16 mouse cellular contexts compared by ENCODE assay signal in the genomic region with DNA sequence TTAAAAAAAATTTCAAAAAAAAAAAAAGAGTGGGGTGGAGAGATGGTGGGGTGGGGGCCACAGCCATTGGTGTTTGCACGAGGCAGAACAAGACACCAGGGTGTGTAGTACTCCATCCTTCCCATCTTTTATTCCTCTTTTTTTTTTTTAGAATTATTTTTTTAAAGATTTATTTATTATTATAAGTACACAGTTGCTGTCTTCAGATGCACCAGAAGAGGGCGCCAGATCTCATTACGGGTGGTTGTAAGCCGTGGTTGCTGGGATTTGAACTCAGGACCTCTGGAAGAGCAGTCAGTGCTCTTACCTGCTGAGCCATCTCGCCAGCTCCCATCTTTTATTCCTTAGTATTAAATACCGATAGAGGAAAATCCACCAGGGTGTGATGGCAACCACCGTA. TPM values are rescaled to one million over a fixed set of nuclear protein-coding genes. Genes with fewer than 3 reads are reported as not detected.
DNase-seq lines count a peak whose midpoint lies in the region; ATAC-seq and TF ChIP-seq lines count a peak whose summit lies in the region.
"Had no signal": no experiment of that assay in that cellular context is flagged by ENCODE, and none has a peak within 500 bp of the region (broad histone marks: within the 10 kb centered on the region; RNA-seq: fewer than 3 reads in every experiment).

No protein-coding gene starts in this region.

- H3K9ac ChIP-seq in intestine, postnatal 0 days (ENCODE audit: low read depth, low read length), result no peak overlapping the region
- H3K9ac ChIP-seq in intestine, embryonic 15.5 days, result no peak overlapping the region
- H3K9ac ChIP-seq in lung, postnatal 0 days (replicated peaks; ENCODE audit: low read depth), result no peak overlapping the region
- H3K9ac ChIP-seq: forebrain, embryonic 15.5 days; limb, embryonic 12.5 days; neural tube, embryonic 13.5 days had no signal

- ATAC-seq in intestine, postnatal 0 days, result no peak
- ATAC-seq in intestine, embryonic 15.5 days, result no peak
- no peak for ATAC-seq in lung, postnatal 0 days
- ATAC-seq: forebrain, embryonic 15.5 days had no signal

- H3K36me3 ChIP-seq in heart, embryonic 10.5 days, result peaks cover 6% of the 10 kb centered on the region; the same call in 1 of the 2 replicates
- no peaks in the 10 kb centered on the region for H3K36me3 ChIP-seq in intestine, postnatal 0 days (ENCODE audit: control insufficient read depth, insufficient read depth)
- H3K36me3 ChIP-seq in intestine, embryonic 15.5 days, result no peaks in the 10 kb centered on the region
- H3K36me3 ChIP-seq in lung, postnatal 0 days (ENCODE audit: insufficient read depth, low read length), result no peaks in the 10 kb centered on the region
- no peaks in the 10 kb centered on the region for H3K36me3 ChIP-seq in small intestine, adult 2 months (ENCODE audit: control insufficient read depth, insufficient read depth, low read length)
- H3K36me3 ChIP-seq: forebrain, embryonic 15.5 days; limb, embryonic 12.5 days; neural tube, embryonic 13.5 days had no signal

- peak overlapping the region; percentile 89; the same call in 1 of the 2 replicates for H3K27ac ChIP-seq in heart, embryonic 10.5 days
- H3K27ac ChIP-seq in intestine, postnatal 0 days (ENCODE audit: low read depth, low read length), result no peak overlapping the region
- no peak overlapping the region for H3K27ac ChIP-seq in intestine, embryonic 15.5 days
- no peak overlapping the region for H3K27ac ChIP-seq in lung, postnatal 0 days (ENCODE audit: low read length)
- no peak overlapping the region for H3K27ac ChIP-seq in small intestine, adult 2 months (ENCODE audit: insufficient read depth, low read depth, low read length)
- H3K27ac ChIP-seq: forebrain, embryonic 15.5 days; limb, embryonic 12.5 days; neural tube, embryonic 13.5 days had no signal

- H3K27me3 ChIP-seq in heart, embryonic 10.5 days (ENCODE audit: insufficient read depth, poor library complexity, severe bottlenecking), result no peaks in the 10 kb centered on the region
- 0 out of 2 replicates have a peak, but pooled peaks cover 3% of the 10 kb centered on the region for H3K27me3 ChIP-seq in intestine, postnatal 0 days (replicated peaks; ENCODE audit: control insufficient read depth, insufficient read depth, low read length)
- no peaks in the 10 kb centered on the region for H3K27me3 ChIP-seq in intestine, embryonic 15.5 days (replicated peaks)
- no peaks in the 10 kb centered on the region for H3K27me3 ChIP-seq in lung, postnatal 0 days (replicated peaks; ENCODE audit: insufficient read depth, low read length)
- H3K27me3 ChIP-seq in small intestine, adult 2 months (ENCODE audit: control insufficient read depth, insufficient read depth, low read length), result no peaks in the 10 kb centered on the region

- TF ChIP-seq EP300 in lung, postnatal 0 days (IDR thresholded peaks at IDR 0.05), result no peak

- DNase-seq in heart, embryonic 10.5 days (ENCODE audit: low spot score), result no peak
- DNase-seq in heart, adult 8-10 months (ENCODE audit: low spot score), result no peak
- DNase-seq in lung, postnatal 0 days (ENCODE audit: low spot score), result no peak
- no peak for DNase-seq in lung, adult 2 months
- DNase-seq in Muller cell, postnatal 12 days (ENCODE audit: inconsistent ontology term), result no peak
- DNase-seq: adrenal gland, postnatal 36 days; cerebellum, postnatal 10 days; embryo, embryonic 11 days; kidney, adult 8-10 months; thymus, adult 2 months had no signal

- WGBS in heart, embryonic 10.5 days, result 68% methylated on average over 7 of the region's 7 CpGs
- WGBS in intestine, postnatal 0 days, result 70% methylated on average over 7 of the region's 7 CpGs
- WGBS in intestine, embryonic 15.5 days, result 69% methylated on average over 7 of the region's 7 CpGs
- 64% methylated on average over 7 of the region's 7 CpGs for WGBS in lung, postnatal 0 days
- WGBS in lung, adult 2 months, result 70% methylated on average over 7 of the region's 7 CpGs
- WGBS in small intestine, adult 2 months, result 63% methylated on average over 7 of the region's 7 CpGs

- no peaks in the 10 kb centered on the region for H3K9me3 ChIP-seq in heart, embryonic 10.5 days
- H3K9me3 ChIP-seq in intestine, postnatal 0 days (ENCODE audit: control insufficient read depth), result no peaks in the 10 kb centered on the region
- no peaks in the 10 kb centered on the region for H3K9me3 ChIP-seq in intestine, embryonic 15.5 days
- no peaks in the 10 kb centered on the region for H3K9me3 ChIP-seq in lung, postnatal 0 days (ENCODE audit: low read length)
- H3K9me3 ChIP-seq: forebrain, embryonic 15.5 days; limb, embryonic 12.5 days; neural tube, embryonic 13.5 days had no signal

- no peak overlapping the region for H3K4me3 ChIP-seq in heart, embryonic 10.5 days
- no peak overlapping the region for H3K4me3 ChIP-seq in intestine, postnatal 0 days (ENCODE audit: low read depth, low read length)
- H3K4me3 ChIP-seq in intestine, embryonic 15.5 days (replicated peaks), result no peak overlapping the region
- no peak overlapping the region for H3K4me3 ChIP-seq in lung, postnatal 0 days (ENCODE audit: low read depth, low read length)
- H3K4me3 ChIP-seq in lung, adult 2 months (replicated peaks; ENCODE audit: extremely low read depth, low read depth, low read length), result no peak overlapping the region
- H3K4me3 ChIP-seq in small intestine, adult 2 months (ENCODE audit: low read depth, low read length), result no peak overlapping the region
- H3K4me3 ChIP-seq: forebrain, embryonic 15.5 days; limb, embryonic 12.5 days; neural tube, embryonic 13.5 days had no signal

- TF ChIP-seq CTCF in intestine, postnatal 0 days (IDR thresholded peaks at IDR 0.05; ENCODE audit: low read depth), result peak; percentile 46; the same call in 1 of the 2 replicates
- TF ChIP-seq CTCF in lung, postnatal 0 days (IDR thresholded peaks at IDR 0.05), result peak; percentile 31; the same call in 1 of the 2 replicates
- no peak for TF ChIP-seq CTCF in lung, adult 2 months (IDR thresholded peaks at IDR 0.05; ENCODE audit: insufficient read depth, low read length)
- peak; percentile 36; the same call in 1 of the 2 replicates for TF ChIP-seq CTCF in small intestine, adult 2 months (IDR thresholded peaks at IDR 0.05; ENCODE audit: extremely low read depth, insufficient read length, insufficient replicate concordance, low read depth, low read length)

- H3K4me1 ChIP-seq in heart, embryonic 10.5 days, result peaks cover 31% of the 10 kb centered on the region
- H3K4me1 ChIP-seq in intestine, postnatal 0 days (replicated peaks; ENCODE audit: control insufficient read depth, insufficient read depth, low read length), result peaks cover 5% of the 10 kb centered on the region; the same call in 1 of the 2 replicates
- 0 out of 2 replicates have a peak, but pooled peaks cover 5% of the 10 kb centered on the region for H3K4me1 ChIP-seq in intestine, embryonic 15.5 days (replicated peaks)
- no peaks in the 10 kb centered on the region; the same call in 1 of the 2 replicates for H3K4me1 ChIP-seq in lung, postnatal 0 days (ENCODE audit: insufficient read depth, low read depth, low read length)
- peaks cover 7% of the 10 kb centered on the region for H3K4me1 ChIP-seq in lung, adult 2 months (ENCODE audit: control insufficient read depth, insufficient read depth, low read length)
- H3K4me1 ChIP-seq in small intestine, adult 2 months (ENCODE audit: control insufficient read depth, insufficient read depth, insufficient read length, low read length), result peaks cover 10% of the 10 kb centered on the region

- TF ChIP-seq POLR2A in lung, adult 2 months (IDR thresholded peaks at IDR 0.05; ENCODE audit: borderline replicate concordance, extremely low read depth, low read depth, low read length), result no peak
- no peak for TF ChIP-seq POLR2A in small intestine, adult 2 months (IDR thresholded peaks at IDR 0.05; ENCODE audit: low read depth, low read length)

- H3K4me2 ChIP-seq in intestine, postnatal 0 days (replicated peaks; ENCODE audit: low read depth), result no peak overlapping the region
- H3K4me2 ChIP-seq in intestine, embryonic 15.5 days (replicated peaks), result no peak overlapping the region
- H3K4me2 ChIP-seq in lung, postnatal 0 days (replicated peaks; ENCODE audit: low read depth, low read length), result no peak overlapping the region
- H3K4me2 ChIP-seq: forebrain, embryonic 15.5 days; neural tube, embryonic 13.5 days had no signal

RNA-seq across cellular contexts. Expression of a gene that starts 27.1 kb away (rescaled TPM):
- polyA plus RNA-seq in heart, embryonic 10.5 days (2016; fragmentation: Nextera tagmentation; extraction: Ambion mirVana), result 5.8 and 11.7 TPM in 2 replicates
- total RNA-seq in heart, adult 8-10 months (2022), result 100 to 1,000 TPM; 231 to 252 (median 245) TPM
- 0.69 and 1.1 TPM in 2 replicates for polyA plus RNA-seq in intestine, postnatal 0 days (2015; fragmentation: Nextera tagmentation; extraction: Ambion mirVana)
- polyA plus RNA-seq in intestine, embryonic 15.5 days (2015; fragmentation: Nextera tagmentation; extraction: Ambion mirVana), result 1.4 and 1.7 TPM in 2 replicates
- polyA plus RNA-seq in lung, postnatal 0 days (2015; fragmentation: Nextera tagmentation; extraction: Ambion mirVana), result 0.54 and 1.3 TPM in 2 replicates
- polyA plus RNA-seq in lung, adult 2 months (2012; rRNA removed), result 20.0 and 37.5 TPM in 2 replicates
- 3.1 and 5.9 TPM in 2 replicates for polyA plus RNA-seq in small intestine, adult 2 months (2012; rRNA removed)

RNA-seq across cellular contexts. Expression of a gene that starts 43.3 kb away (rescaled TPM):
- 68.1 and 70.9 TPM in 2 replicates for polyA plus RNA-seq in heart, embryonic 10.5 days (2016; fragmentation: Nextera tagmentation; extraction: Ambion mirVana)
- total RNA-seq in heart, adult 8-10 months (2022), result 10 to 100 TPM; 21.5 to 30.1 (median 24.2) TPM
- 10.0 and 11.4 TPM in 2 replicates for polyA plus RNA-seq in intestine, postnatal 0 days (2015; fragmentation: Nextera tagmentation; extraction: Ambion mirVana)
- polyA plus RNA-seq in intestine, embryonic 15.5 days (2015; fragmentation: Nextera tagmentation; extraction: Ambion mirVana), result 45.0 and 45.1 TPM in 2 replicates
- polyA plus RNA-seq in lung, postnatal 0 days (2015; fragmentation: Nextera tagmentation; extraction: Ambion mirVana), result 4.5 and 5.5 TPM in 2 replicates
- 2.2 and 3.0 TPM in 2 replicates for polyA plus RNA-seq in lung, adult 2 months (2012; rRNA removed)
- 4.8 and 6.7 TPM in 2 replicates for polyA plus RNA-seq in small intestine, adult 2 months (2012; rRNA removed)

RNA-seq across cellular contexts. Expression of a gene that starts 45.4 kb away (rescaled TPM):
- polyA plus RNA-seq in heart, embryonic 10.5 days (2016; fragmentation: Nextera tagmentation; extraction: Ambion mirVana), result 13.0 and 13.2 TPM in 2 replicates
- total RNA-seq in heart, adult 8-10 months (2022), result 1 to 10 TPM in 2 of 4 experiments, under 1 TPM in 2; 0.83 to 1.8 (median 0.97) TPM
- polyA plus RNA-seq in intestine, postnatal 0 days (2015; fragmentation: Nextera tagmentation; extraction: Ambion mirVana), result 6.9 and 7.8 TPM in 2 replicates
- polyA plus RNA-seq in intestine, embryonic 15.5 days (2015; fragmentation: Nextera tagmentation; extraction: Ambion mirVana), result 11.6 and 12.0 TPM in 2 replicates
- 4.1 and 4.3 TPM in 2 replicates for polyA plus RNA-seq in lung, postnatal 0 days (2015; fragmentation: Nextera tagmentation; extraction: Ambion mirVana)
- polyA plus RNA-seq in lung, adult 2 months (2012; rRNA removed), result 7.7 and 8.6 TPM in 2 replicates
- 3.1 and 6.6 TPM in 2 replicates for polyA plus RNA-seq in small intestine, adult 2 months (2012; rRNA removed)
